Mouse (Mus musculus) thymus, postnatal 14 days (tissue): ENCODE data around the gene Vmn1r25.
A peak's percentile ranks its signal among the peaks of the same experiment; 100 is the strongest.
"Not testable (repeated sequence)": the region's sequence is repeated elsewhere in the genome, so short reads cannot be mapped to it uniquely, and the experiment has no call there.

Experiments
- DNase-seq: peaks from one replicate; pipeline ENCODE4 v3.0.0; 2021

The Vmn1r25 gene

GRCm38 (mm10) chr6:57980710-57981109 lies at the start of gene Vmn1r25:
TSS of gene Vmn1r25 (minus strand) at chr6:57980810.
- DNase-seq, result no peak

GRCm38 (mm10) chr6:58017478-58017877 lies 36.9 kb upstream of the Vmn1r25 start:
- DNase-seq, result peak; percentile 2

- no peak for DNase-seq
Observed at GRCm38 (mm10) chr6:58015059-58015458, 34.4 kb upstream of the Vmn1r25 start, which contains the start of gene Vmn1r26. TSS of gene Vmn1r26 (minus strand) at chr6:58015159.

GRCm38 (mm10) chr6:57961403-57961802 lies 19.2 kb downstream of the Vmn1r25 start, which contains the start of gene Vmn1r24:
TSS of gene Vmn1r24 (minus strand) at chr6:57961503.
- DNase-seq, result not testable (repeated sequence)
